Mouse (Mus musculus): ENCODE measurements around the gene Ddx25. TPM values are rescaled to one million over a fixed set of nuclear protein-coding genes. Genes with fewer than 3 reads are reported as not detected.

Gene Ddx25
- total and polyA plus RNA-seq, 3 experiments: 0.33 to 0.85 (median 0.44) TPM

DNA sequence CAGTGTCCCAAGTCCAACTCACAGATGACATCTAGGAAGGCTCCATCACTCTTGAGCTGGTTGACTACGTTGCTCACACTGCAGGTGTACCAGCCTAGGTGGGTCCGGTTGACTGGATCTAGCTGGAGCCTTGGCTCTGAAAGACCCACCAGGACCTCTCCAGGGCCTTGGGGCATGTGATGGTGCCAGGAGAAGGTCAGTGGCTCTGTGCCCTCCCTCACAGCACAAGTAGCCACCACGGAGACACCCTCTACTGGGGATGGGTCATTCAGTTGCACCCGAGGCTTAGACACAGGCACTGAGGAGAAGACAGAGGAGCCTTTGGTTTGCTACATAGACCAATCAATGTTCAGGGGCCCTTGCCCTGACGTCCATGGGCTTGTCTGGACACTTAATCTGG is 42.1 kb downstream of the Ddx25 start:
- Histone ChIP-seq H3K79me2 (replicated peaks; ENCODE audit: control insufficient read depth, extremely low read depth, insufficient read depth, poor library complexity, severe bottlenecking) (no peaks in the 10 kb centered on the region), H3K9ac (ENCODE audit: insufficient read depth, low read depth) (no peak overlapping the region), H3K27ac (ENCODE audit: insufficient read depth, low read depth) (no peak overlapping the region), H3K4me2 (ENCODE audit: insufficient read depth, low read depth, poor library complexity, severe bottlenecking) (no peak overlapping the region), H3K4me1 (ENCODE audit: control insufficient read depth in 1 of 2, insufficient read depth in 2 of 2) (no peaks in the 10 kb centered on the region), H3K9me3 (replicated peaks; ENCODE audit: low read length) (no peaks in the 10 kb centered on the region), H3K27me3 (replicated peaks) (peaks cover 5% of the 10 kb centered on the region), H3K4me3 (replicated peaks in 1 of 3; ENCODE audit: low read depth in 2 of 3, low read length in 2 of 3, poor library complexity in 1 of 3) (no peak overlapping the region), H3K36me3 (replicated peaks in 1 of 2; ENCODE audit: control insufficient read depth in 1 of 2, insufficient read depth in 1 of 2, low read length in 1 of 2) (no peaks in the 10 kb centered on the region)
- in situ Hi-C loops (cut with MboI; ENCODE audit: low pct_ligation_motif_present, low pct_unique_long_range_greater_than_20kb, low sequenced_read_pairs): no loop called here
- dilution Hi-C loops (cut with MboI; ENCODE audit: extremely low pct_ligation_motif_present, extremely low pct_unique_long_range_greater_than_20kb, low sequenced_read_pairs): no loop called here
- TF ChIP-seq USF2 (conservative IDR thresholded peaks at IDR 0.05; ENCODE audit: low read depth, low read length) (no peak), ZKSCAN1 (IDR thresholded peaks at IDR 0.05; ENCODE audit: borderline replicate concordance, low read depth, low read length) (no peak), MEF2A (IDR thresholded peaks at IDR 0.05; ENCODE audit: borderline replicate concordance, low read depth, low read length) (no peak), CHD1 (IDR thresholded peaks at IDR 0.05; ENCODE audit: low read depth, low read length) (no peak), ETS1 (conservative IDR thresholded peaks at IDR 0.05; ENCODE audit: low read depth, low read length) (no peak)
- DNase-seq (ENCODE audit: extremely low read depth): no peak

DNA sequence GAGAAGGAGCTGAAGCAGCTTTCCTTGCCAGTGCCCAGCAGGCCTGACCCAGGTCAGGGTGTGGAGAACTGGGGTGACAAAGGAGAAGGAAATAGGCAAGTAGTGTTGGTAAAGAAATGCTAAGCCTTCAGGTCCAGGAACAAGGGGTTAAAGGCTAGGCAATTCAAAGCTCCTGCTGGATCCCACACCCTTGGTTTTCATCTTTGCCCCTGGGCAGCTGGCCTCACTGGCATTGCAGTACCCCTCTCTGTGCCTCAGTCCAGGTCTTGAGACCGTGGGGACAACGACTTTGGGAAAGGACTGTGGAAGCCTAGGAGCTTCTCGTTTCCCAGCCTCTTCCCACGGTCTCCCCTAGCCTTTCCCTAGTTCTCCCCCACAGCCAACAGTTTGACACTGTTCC is 44.4 kb downstream of the Ddx25 start:
- dilution Hi-C loops (cut with MboI; ENCODE audit: extremely low pct_ligation_motif_present, extremely low pct_unique_long_range_greater_than_20kb, low sequenced_read_pairs) (no loop called here), in situ Hi-C loops (cut with MboI; ENCODE audit: low pct_ligation_motif_present, low pct_unique_long_range_greater_than_20kb, low sequenced_read_pairs) (no loop called here)
- DNase-seq (ENCODE audit: extremely low read depth): no peak

GRCm38 (mm10) chr9:35508234-35508633 is 50.1 kb downstream of the Ddx25 start:
- no peak overlapping the region for H3K4me2 ChIP-seq (ENCODE audit: insufficient read depth, low read depth, poor library complexity, severe bottlenecking)
- no peaks in the 10 kb centered on the region for H3K79me2 ChIP-seq (replicated peaks; ENCODE audit: control insufficient read depth, extremely low read depth, insufficient read depth, poor library complexity, severe bottlenecking)
- H3K36me3 ChIP-seq (replicated peaks in 1 of 2; ENCODE audit: control insufficient read depth in 1 of 2, insufficient read depth in 1 of 2, low read length in 1 of 2): peaks cover under 1% of the 10 kb centered on the region in 2 experiments
- in situ Hi-C loops (cut with MboI; ENCODE audit: low pct_ligation_motif_present, low pct_unique_long_range_greater_than_20kb, low sequenced_read_pairs) (no loop called here), dilution Hi-C loops (cut with MboI; ENCODE audit: extremely low pct_ligation_motif_present, extremely low pct_unique_long_range_greater_than_20kb, low sequenced_read_pairs) (no loop called here)
- peaks cover 5% of the 10 kb centered on the region for H3K27me3 ChIP-seq (replicated peaks)
- DNase-seq (ENCODE audit: extremely low read depth): no peak
- H3K4me1 ChIP-seq (ENCODE audit: control insufficient read depth in 1 of 2, insufficient read depth in 2 of 2): peaks cover 0 to 2% of the 10 kb centered on the region in 2 experiments; a peak in 1 of 4 replicates
- no peak overlapping the region for H3K9ac ChIP-seq (ENCODE audit: insufficient read depth, low read depth)
- no peak for TF ChIP-seq HCFC1 (IDR thresholded peaks at IDR 0.05; ENCODE audit: low read depth, low read length)
- H3K27ac ChIP-seq (ENCODE audit: insufficient read depth, low read depth): no peak overlapping the region
- no peak overlapping the region for H3K4me3 ChIP-seq (replicated peaks in 1 of 3; ENCODE audit: low read depth in 2 of 3, low read length in 2 of 3, poor library complexity in 1 of 3)
- H3K9me3 ChIP-seq (replicated peaks; ENCODE audit: low read length): no peaks in the 10 kb centered on the region

More for the DNA sequence above, 44.4 kb downstream of the Ddx25 start:
- Histone ChIP-seq H3K27ac (ENCODE audit: insufficient read depth, low read depth) (no peak overlapping the region), H3K36me3 (replicated peaks in 1 of 2; ENCODE audit: control insufficient read depth in 1 of 2, insufficient read depth in 1 of 2, low read length in 1 of 2) (no peaks in the 10 kb centered on the region), H3K27me3 (replicated peaks) (peaks cover 5% of the 10 kb centered on the region), H3K9ac (ENCODE audit: insufficient read depth, low read depth) (no peak overlapping the region), H3K4me1 (ENCODE audit: control insufficient read depth in 1 of 2, insufficient read depth in 2 of 2) (peaks cover 0 to 2% of the 10 kb centered on the region in 2 experiments; a peak in 1 of 4 replicates), H3K4me3 (replicated peaks in 1 of 3; ENCODE audit: low read depth in 2 of 3, low read length in 2 of 3, poor library complexity in 1 of 3) (no peak overlapping the region), H3K79me2 (replicated peaks; ENCODE audit: control insufficient read depth, extremely low read depth, insufficient read depth, poor library complexity, severe bottlenecking) (no peaks in the 10 kb centered on the region), H3K4me2 (ENCODE audit: insufficient read depth, low read depth, poor library complexity, severe bottlenecking) (no peak overlapping the region), H3K9me3 (replicated peaks; ENCODE audit: low read length) (no peaks in the 10 kb centered on the region)
- TF ChIP-seq JUND (conservative IDR thresholded peaks at IDR 0.05; ENCODE audit: low read depth, low read length) (no peak), ZKSCAN1 (IDR thresholded peaks at IDR 0.05; ENCODE audit: borderline replicate concordance, low read depth, low read length) (no peak), TCF12 (IDR thresholded peaks at IDR 0.05; ENCODE audit: low read depth, low read length) (no peak), BHLHE40 (IDR thresholded peaks at IDR 0.05; ENCODE audit: low read depth, low read length) (no peak), NELFE (IDR thresholded peaks at IDR 0.05; ENCODE audit: low read depth, low read length) (no peak), IRF4 (IDR thresholded peaks at IDR 0.05; ENCODE audit: low read depth, low read length) (no peak), ZC3H11A (IDR thresholded peaks at IDR 0.05; ENCODE audit: low read depth, low read length) (no peak), MXI1 (IDR thresholded peaks at IDR 0.05; ENCODE audit: low read depth, low read length) (no peak), MAFK (IDR thresholded peaks at IDR 0.05; ENCODE audit: insufficient replicate concordance, low read length) (no peak), USF2 (conservative IDR thresholded peaks at IDR 0.05; ENCODE audit: low read depth, low read length) (no peak), HCFC1 (IDR thresholded peaks at IDR 0.05; ENCODE audit: low read depth, low read length) (no peak)
